Mouse (Mus musculus) ZHBTc4 (cell line): ENCODE results near the gene Cyp27a1.

ENCODE experiments used
- DNase-seq: peaks from one replicate; pipeline ENCODE4 v3.0.0-alpha.2; 2011; ENCODE audit warnings: low read depth, low spot score

Cyp27a1 gene

GRCm38 (mm10) chr1:74713099-74713858 is at the start of gene Cyp27a1:
Gene Cyp27a1, plus strand, starts transcription at chr1:74713574.
- peak; percentile 58 for DNase-seq

- no peak for DNase-seq
These were observed 48.2 kb upstream of the Cyp27a1 start for GRCm38 (mm10) chr1:74665153-74665552.

- no peak for DNase-seq
These were observed 45.0 kb upstream of the Cyp27a1 start for GRCm38 (mm10) chr1:74668371-74668770.

- no peak for DNase-seq
These were observed 40.6 kb upstream of the Cyp27a1 start for GRCm38 (mm10) chr1:74672731-74673130.

- DNase-seq, result peak; percentile 16
These were observed 36.5 kb upstream of the Cyp27a1 start for GRCm38 (mm10) chr1:74676863-74677262.

GRCm38 (mm10) chr1:74677843-74678242 is 35.5 kb upstream of the Cyp27a1 start:
- DNase-seq, result no peak

- DNase-seq, result no peak
These were observed 26.2 kb upstream of the Cyp27a1 start for GRCm38 (mm10) chr1:74687131-74687530.

- DNase-seq, result no peak
These were observed 19.3 kb upstream of the Cyp27a1 start for GRCm38 (mm10) chr1:74693891-74694583.

GRCm38 (mm10) chr1:74695836-74696235 is 17.5 kb upstream of the Cyp27a1 start:
- no peak for DNase-seq

GRCm38 (mm10) chr1:74697416-74697815 is 16.0 kb upstream of the Cyp27a1 start:
- no peak for DNase-seq

GRCm38 (mm10) chr1:74698353-74698752 is 15.0 kb upstream of the Cyp27a1 start:
- DNase-seq, result no peak

- DNase-seq, result no peak
These were observed 14.6 kb upstream of the Cyp27a1 start for GRCm38 (mm10) chr1:74698791-74699190.

- DNase-seq, result no peak
These were observed 11.2 kb upstream of the Cyp27a1 start for GRCm38 (mm10) chr1:74702142-74702553.

- no peak for DNase-seq
These were observed 9.2 kb upstream of the Cyp27a1 start for GRCm38 (mm10) chr1:74704156-74704555.

GRCm38 (mm10) chr1:74705016-74705415 is 8.4 kb upstream of the Cyp27a1 start:
- DNase-seq, result no peak

- DNase-seq, result peak; percentile 69
These were observed 3.8 kb upstream of the Cyp27a1 start for GRCm38 (mm10) chr1:74709566-74709965.

GRCm38 (mm10) chr1:74712046-74712445 is 1.3 kb upstream of the Cyp27a1 start:
- DNase-seq, result no peak

GRCm38 (mm10) chr1:74712461-74713098 is 794 bp upstream of the Cyp27a1 start:
- DNase-seq, result no peak

GRCm38 (mm10) chr1:74713859-74714730 is 721 bp downstream of the Cyp27a1 start:
- DNase-seq, result no peak

- no peak for DNase-seq
These were observed 1.6 kb downstream of the Cyp27a1 start for GRCm38 (mm10) chr1:74714967-74715366.

GRCm38 (mm10) chr1:74715468-74715867 is 2.1 kb downstream of the Cyp27a1 start:
- DNase-seq, result no peak

- DNase-seq, result no peak
These were observed 2.5 kb downstream of the Cyp27a1 start for GRCm38 (mm10) chr1:74715886-74716285.
